Mouse (Mus musculus) adrenal gland, postnatal 25 days (tissue): ENCODE results near the gene Oxld1. TPM values are rescaled to one million over a fixed set of nuclear protein-coding genes. Genes with fewer than 3 reads are reported as not detected.
A peak's percentile ranks its signal among the peaks of the same experiment; 100 is the strongest.

Source experiments
- DNase-seq: peaks from one replicate; pipeline ENCODE4 v3.0.0; 2021; ENCODE audit warnings: mixed read lengths
- long read RNA-seq: library from polyadenylated mRNA; stranded (forward); transcript quantifications from one replicate; pipeline ENCODE4 v2.0.0, GENCODE M21; 2021
- total RNA-seq: library from RNA; stranded (reverse); gene quantifications from 2 replicates; pipeline ENCODE4 v1.2.3, GENCODE M21; 2021

Gene Oxld1
- 33.8 and 41.3 TPM in 2 replicates for total RNA-seq
- long read RNA-seq, transcript Oxld1-201 (2 exons, 813 nt) = major isoform, 24 of 33 reads
- long read RNA-seq, partial matches to known transcripts = 7 of 33 reads
- long read RNA-seq, other reads (novel, unspliced or antisense) = 0 of 33 reads

DNA sequence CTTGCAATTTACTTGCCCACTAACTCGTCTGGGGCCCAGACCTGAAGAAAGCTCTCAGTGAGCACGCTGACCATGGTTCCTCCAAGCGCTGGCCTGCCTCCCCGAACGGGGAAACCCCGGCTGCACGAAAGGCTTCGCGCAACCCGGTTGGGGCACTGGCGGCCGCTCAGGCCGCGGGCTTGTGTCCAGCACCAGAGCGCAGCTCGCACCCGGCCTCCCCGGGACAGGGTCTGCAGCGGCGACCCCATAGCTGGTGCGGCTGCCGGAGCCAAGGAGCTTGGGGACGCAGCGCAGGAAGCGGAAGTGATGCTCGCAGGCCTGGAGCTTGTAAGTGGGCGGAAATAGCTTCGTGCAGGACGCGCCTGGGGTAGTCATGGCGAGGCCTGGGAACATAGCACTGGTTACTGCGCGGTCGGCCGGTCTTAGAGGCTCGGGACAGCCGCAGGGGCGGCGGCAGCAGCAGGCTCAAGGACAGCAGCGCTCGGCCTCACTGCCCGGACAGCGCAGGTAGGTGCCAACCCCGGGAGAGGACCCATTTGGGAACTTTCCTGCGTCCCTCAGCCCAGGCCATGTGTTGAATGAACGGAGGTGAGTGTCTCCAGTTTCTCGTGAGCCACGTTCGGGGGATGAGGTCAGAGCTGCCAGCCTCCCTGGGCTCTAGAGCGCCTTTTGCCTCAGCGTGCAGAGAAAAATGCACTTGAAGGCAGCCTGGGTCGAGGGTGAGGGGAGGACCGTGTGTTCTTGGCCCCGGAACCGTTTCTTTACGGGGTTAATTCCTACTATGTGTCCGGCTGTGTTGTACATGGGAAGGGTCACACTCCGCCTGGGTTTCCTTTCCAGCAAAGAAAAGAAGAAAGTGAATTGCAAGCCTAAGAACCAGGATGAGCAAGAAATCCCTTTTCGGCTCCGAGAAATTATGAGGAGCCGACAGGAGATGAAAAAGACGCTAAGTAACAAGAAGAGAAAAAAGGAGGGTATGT lies at the start of gene Oxld1, which contains the start of gene Ccdc137:
Gene Oxld1, minus strand, starts transcription at position 297 of the 980 bp plus-strand sequence.
Gene Ccdc137, plus strand, starts transcription at position 344 of the 980 bp plus-strand sequence.
- peak; percentile 76 for DNase-seq

DNA sequence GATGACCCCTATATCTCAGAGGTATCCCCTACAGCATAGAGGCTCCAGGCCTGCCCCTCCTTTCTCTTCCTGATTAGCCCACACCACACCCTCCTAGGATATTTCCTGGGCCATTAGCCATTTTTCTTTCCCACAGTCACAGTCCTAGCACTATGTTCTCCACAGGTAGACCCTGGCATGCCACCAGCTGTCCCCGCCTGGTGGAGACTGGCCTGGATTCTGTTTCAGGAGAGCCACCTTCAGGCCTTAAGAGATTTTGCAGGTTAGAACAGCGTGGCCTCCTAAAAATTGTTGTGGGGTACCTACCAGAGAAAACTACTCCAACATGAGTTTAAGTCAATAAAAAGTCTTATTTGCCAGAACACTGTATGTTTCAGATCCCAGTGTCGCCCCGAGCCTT lies 49.0 kb upstream of the Oxld1 start:
- no peak for DNase-seq

DNA sequence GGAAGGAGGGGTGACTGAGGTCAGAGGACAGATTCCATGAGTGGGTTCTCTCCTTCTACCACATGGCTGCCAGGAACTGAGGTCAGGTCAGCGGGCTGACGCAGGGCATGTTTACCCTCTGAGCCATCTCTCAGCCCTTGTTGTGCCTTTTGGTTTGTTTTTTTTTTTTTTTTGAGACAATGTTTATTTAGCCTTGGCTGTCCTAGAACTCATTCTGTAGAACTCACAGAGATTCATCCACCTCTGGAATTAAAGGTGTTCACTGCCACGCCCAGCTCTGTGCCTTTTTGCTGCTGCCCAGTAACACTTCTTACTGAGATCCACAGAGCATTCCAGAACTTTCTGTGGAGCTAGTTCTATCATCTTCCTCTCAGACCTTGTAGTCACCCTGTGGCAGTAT lies 47.8 kb upstream of the Oxld1 start:
- DNase-seq = no peak

- no peak for DNase-seq
Observed at GRCm38 (mm10) chr11:120501701-120502100, 43.8 kb upstream of the Oxld1 start.

- DNase-seq = no peak
Observed at GRCm38 (mm10) chr11:120501018-120501417, 43.1 kb upstream of the Oxld1 start.

DNA sequence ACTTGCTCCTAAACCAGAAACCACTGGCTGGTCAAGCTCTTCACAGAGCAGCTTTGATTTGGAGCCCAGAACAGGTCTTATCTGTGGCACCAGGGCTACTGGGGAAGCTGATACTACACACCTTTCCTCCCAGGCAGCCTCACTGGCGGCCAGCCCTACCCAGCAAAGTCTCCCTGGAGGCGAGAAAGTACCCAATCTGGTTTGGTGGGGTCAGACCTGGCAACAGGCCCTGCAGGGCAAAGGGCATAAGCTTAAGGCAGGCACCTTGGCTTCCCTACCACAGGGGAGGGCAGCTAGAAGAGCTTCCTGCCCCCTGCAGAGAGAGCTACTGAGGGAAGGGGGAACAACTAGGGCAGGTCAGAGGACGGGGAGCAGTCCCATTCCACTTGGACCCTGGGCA lies 42.5 kb upstream of the Oxld1 start:
- DNase-seq = no peak

DNA sequence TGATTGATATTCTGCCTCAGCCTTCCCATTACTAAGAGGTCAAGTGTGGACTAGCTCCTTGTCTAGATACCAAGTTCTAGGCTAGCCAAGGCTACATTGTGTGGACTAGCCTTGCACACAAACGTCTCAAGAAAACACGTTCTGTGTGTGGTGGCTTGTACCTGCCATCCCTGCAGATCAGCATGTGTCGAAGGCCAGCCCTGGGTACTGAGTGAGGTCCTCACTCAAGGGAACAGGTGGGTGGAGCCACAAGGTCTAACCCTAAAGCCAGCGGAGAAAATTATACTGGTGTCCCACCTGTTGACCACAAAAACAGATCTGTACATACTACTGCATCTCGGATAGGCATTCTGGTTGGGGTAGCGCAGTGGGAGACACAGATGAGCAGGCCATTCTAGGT lies 42.0 kb upstream of the Oxld1 start:
- DNase-seq = no peak

GRCm38 (mm10) chr11:120498891-120499290 lies 41.0 kb upstream of the Oxld1 start:
- no peak for DNase-seq

DNA sequence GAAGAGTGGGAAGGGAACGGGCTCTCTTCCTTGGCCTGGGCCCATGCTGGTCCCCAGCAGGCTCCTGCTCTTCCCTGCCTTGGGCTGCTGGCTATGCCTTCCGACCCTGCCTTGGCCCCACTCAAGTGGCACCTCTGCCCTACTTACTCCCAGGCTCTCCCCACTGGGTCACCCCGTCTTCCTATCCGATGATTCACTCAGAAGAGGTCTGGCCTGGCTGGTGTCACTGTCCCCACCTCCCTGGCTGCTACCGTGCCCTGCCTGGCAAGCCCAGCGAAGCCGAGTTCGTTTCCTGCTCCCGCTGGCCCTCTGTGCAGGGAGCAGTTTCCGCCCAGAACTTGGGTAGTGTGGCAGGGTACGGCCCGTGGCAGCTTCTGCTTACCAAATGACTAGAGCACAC lies 40.4 kb upstream of the Oxld1 start:
- DNase-seq = peak; percentile 62

- peak; percentile 80 for DNase-seq
Observed at GRCm38 (mm10) chr11:120497436-120497835, 39.6 kb upstream of the Oxld1 start.

DNA sequence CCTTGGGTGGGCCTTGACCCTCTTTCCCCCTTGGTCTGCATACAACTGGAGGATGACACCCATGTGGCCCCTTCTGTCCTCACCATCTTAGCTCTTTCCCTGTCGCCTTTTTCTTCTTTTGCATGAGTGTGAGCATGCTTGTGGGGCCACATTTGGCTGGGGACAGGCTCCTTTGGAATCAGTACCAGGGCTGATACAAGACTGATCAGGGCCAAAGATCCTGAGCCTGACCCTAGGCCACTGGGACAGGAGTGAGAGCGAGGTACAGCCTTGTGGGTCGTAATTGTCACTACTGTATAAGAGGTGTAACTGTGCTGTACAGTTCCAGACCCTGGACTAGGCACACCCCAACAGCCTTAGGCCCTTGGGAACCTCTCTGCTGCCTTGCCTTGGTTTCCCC lies 36.0 kb upstream of the Oxld1 start:
- no peak for DNase-seq

GRCm38 (mm10) chr11:120493351-120493750 lies 35.5 kb upstream of the Oxld1 start:
- DNase-seq = no peak

DNA sequence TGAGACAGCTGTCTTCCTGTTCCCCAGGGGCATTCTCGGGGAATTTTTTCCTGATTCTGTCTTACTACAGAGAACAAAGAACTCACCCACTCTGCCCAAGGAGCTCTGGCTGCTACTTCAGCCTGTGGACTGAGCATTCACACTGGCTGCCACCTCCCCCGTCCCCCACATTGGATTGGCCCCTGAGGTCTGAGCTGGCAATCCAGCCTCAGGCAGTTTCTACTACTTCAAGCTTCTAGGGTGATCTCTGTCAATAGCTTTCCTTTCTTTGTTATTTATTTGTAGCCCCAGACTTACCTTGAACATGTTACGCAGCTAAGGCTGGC lies 35.0 kb upstream of the Oxld1 start:
- no peak for DNase-seq

GRCm38 (mm10) chr11:120492024-120492877 lies 34.4 kb upstream of the Oxld1 start:
- peak; percentile 43 for DNase-seq

GRCm38 (mm10) chr11:120491317-120492023 lies 33.6 kb upstream of the Oxld1 start, which contains the start of gene Slc25a10:
Slc25a10 (plus strand) TSS chr11:120491840.
- peak; percentile 90 for DNase-seq

- DNase-seq = no peak
Observed at GRCm38 (mm10) chr11:120490291-120491046, 32.6 kb upstream of the Oxld1 start.

DNA sequence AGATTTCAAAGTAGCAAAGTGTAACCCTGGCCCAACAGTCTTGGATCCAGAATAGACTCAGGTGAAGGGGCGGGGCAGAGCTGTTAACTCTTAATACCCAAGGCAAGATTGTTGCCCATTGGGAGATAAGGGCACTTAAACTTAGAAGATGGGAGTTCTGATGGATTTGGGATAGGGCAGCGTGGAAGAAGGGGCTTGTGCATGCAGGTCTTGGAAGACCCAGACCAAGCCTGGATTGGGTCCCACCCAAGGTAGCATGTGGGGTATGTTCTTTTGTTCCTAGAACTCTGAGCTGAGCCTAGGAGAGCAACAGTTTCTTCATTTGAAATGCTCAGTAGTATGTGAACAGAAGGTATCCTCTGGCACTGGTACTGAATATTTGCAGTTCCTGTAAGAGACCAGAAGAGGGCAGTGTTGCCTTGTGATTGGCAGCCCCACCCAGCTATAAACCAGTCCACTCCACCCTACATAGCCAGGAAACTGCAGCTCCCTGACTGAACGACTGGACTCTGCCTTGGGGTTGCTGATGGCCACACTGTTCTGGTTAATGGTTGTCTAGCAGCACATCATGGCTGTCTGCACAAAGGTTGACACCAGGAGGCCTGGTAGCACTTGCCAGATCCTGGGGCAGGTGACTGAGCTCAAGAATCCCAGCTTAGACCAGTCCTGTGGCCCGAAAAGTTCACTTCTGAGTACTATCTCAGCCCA lies 31.3 kb upstream of the Oxld1 start:
- DNase-seq = peak; percentile 51

- no peak for DNase-seq
Observed at GRCm38 (mm10) chr11:120488516-120488915, 30.6 kb upstream of the Oxld1 start.

DNA sequence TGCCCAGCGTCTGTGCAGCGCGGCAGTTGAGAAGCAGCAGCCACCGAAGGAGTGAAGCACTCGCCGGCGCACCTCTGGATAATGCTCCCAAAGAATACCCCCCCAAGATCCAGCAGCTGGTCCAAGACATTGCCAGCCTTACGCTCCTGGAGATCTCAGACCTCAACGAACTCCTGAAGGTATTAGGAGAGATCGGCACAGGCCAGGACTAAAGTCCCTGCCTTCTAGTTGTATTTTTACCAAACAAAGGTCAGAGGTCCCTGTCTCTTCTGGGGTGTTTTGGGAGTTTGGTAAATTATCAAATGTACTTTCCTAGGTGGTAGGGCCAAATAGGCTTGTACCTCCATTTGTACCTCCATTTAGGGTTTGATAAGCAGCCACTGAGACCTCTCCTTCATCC lies 27.4 kb upstream of the Oxld1 start:
- no peak for DNase-seq

DNA sequence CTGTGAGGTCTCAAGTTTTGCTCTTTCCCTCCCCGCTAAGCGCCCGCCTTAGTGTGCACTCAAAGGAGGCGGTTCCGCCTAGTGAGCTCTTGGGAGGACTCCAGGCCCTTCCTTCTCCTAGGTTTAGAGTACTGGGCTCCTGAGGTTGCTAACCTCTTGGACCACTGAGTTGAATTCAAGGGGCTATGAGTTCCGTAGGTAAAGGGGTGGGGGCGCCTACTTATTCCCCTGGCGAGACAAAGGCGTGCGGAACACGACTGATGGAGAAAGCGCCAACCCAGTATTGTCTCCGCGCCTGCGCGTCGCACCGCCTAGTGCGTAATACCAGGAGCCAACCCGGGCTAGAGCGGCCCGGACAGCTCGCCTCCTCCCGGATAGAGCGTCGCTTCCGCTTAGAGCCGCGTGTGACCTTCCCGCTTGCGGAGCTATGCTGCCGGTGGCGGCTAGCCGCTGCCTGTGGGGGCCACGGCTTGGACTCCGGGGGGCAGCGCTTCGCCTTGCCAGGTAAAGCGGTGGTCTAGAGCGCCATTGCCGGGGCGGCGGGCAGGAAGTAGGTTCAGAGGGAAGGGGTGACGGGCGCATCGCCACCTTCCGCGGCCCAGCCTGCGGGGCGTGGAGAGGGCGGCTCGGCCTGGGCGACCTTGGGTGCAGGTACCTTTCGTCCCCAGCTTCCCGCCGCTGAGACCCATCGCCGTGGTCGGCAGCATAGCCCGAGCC lies 26.6 kb upstream of the Oxld1 start, which contains the start of gene Mrpl12:
Gene Mrpl12, plus strand, starts transcription at position 349 of the 717 bp plus-strand sequence.
- DNase-seq = peak; percentile 89
